Mouse (Mus musculus): ENCODE measurements around the gene Sdf2. TPM values are rescaled to one million over a fixed set of nuclear protein-coding genes. Genes with fewer than 3 reads are reported as not detected.
"Not testable (repeated sequence)": the region's sequence is repeated elsewhere in the genome, so short reads cannot be mapped to it uniquely, and the experiment has no call there.

The Sdf2 gene
- total RNA-seq, 2 experiments from 2014 or later: 67.7 to 70.3 TPM

DNA sequence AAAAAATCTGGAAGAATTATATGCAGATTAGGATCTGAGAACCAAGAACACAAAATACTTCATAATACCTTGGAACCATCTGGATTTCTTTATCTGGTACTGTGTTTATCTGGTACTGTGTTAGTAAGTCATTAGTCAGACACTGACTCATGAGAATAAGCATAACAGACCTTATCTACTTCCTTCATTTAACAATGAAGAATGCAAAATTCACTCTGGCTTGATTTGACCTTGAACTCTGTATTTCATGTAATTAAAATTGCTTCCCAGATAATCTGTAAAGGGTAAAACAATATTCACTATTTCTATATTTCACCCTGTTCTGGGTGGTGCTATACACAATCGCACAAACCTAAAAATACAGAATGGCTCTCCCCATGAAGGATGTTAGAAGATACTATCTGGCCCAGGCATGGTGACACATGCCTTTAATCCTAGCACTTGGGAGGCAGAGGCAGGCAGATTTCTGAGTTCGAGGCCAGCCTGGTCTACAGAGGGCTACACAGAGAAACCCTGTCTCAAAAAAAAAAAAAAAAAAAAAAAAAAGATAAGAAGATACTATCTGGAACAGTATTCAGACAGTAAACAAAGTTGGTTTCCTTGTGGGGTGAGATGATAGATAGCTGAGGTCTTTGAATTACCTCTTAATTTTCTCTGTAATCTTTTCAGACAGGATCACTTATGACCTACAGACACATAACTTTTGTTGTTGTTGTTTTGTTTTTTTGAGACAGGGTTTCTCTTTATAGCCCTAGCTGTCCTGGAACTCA, 15.1 kb downstream of the Sdf2 start:
- DNase-seq (ENCODE audit: low spot score in 2 of 2): no peak
- intact Hi-C loops (cut with DNase I): loop anchor here (5.0 kb wide), 2 partner anchors 67 to 82 kb away; partner anchors contain the start of genes Pigs and Unc119

DNA sequence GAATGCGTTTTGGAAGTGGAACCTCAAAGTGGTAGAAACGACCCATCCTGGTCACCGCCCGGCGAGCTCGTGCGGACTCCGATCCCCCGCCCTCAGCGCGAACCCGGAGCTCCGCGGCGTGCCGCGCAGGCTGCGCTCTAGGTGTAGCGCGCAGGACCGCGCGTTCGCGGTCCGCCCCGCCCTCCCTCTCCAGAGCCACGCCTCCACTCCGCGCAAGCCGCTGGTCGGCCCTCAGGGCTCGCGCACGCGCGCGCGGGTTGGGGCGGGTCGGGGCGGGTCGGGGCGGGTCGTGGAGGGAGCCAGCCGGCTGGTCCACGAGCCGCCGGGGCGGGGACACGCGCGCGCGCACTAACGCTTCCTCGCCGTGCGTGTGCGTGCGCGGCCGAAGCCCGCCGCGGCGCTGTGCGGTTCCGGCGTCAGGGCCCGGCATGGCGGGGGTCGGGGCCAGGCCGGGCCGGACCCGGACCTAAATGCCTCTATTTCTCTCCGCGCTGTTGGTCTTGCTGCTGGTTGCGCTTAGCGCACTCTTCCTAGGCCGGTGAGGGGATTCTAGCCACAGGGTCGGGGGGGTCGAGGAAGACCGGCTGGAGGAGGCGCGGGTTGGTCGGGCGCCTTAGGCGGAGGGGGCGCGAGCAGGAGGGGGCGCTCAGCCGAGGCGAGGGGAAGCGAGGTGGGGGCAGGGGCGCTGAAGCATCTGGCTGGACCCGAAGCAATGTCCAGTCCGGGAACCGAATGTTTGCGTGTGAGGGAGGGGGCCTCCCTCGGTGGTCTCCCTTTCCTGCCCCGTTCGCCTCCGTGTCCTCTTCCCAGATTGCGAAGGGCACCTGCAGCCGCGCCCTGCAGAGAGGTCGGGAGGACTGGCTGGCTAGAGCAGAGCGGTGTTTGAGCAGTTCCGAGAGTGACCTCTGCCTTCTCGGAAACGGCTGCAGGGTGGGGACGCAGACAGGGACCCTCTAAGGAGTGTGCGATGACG, 16.1 kb downstream of the Sdf2 start, which contains the start of gene 2610507B11Rik:
TSS of gene 2610507B11Rik (plus strand) at position 373 of the 973 bp plus-strand sequence.
- DNase-seq (ENCODE audit: low spot score in 2 of 2): peak; percentile 88 to 89
- intact Hi-C loops (cut with DNase I): loop anchor here (5.0 kb wide), 2 partner anchors 66 to 81 kb away; partner anchors contain the start of genes Pigs and Unc119

DNA sequence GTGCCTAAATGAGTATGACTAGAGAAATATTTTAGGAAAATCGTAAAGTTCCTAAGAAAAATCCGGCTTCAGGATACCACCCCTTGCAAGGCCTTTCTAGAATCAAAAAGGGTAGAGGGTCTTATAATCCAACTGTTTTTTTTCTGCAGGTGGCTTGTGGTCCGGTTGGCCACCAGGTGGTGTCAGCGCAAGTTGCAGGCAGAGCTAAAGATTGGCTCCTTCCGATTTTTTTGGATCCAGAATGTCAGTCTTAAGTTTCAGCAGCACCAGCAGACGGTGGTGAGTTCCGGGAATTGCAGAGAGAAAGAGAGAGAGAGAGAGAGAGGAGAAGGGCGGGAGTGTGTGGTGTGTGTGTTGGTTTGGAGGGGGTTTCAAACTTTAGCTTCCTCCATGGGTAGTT, 17.0 kb downstream of the Sdf2 start:
- intact Hi-C loops (cut with DNase I): loop anchor here (5.0 kb wide), 2 partner anchors 65 to 80 kb away; partner anchors contain the start of genes Pigs and Unc119
- DNase-seq (ENCODE audit: low spot score in 2 of 2): peak; percentile 49 to 77

DNA sequence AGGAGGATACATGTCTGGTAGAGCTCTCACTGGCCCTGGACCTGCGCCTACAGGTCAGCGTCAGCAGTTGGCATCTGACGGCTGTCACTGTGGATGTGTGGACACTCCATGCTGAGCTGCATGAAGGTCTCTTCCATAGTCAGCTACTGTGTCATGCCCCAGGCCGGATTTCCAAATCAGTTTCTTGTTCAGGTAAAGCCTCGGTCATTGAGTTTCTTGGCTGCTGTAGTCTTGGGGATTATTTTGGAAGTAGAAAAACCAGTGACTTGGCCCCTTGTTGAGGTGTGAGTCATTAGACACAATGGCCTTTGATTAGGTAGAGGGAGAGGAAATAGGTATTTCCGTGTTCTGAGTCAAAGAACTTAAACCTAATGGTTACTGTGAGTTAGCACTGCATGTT, 20.0 kb downstream of the Sdf2 start:
- DNase-seq (ENCODE audit: low spot score in 2 of 2): no peak
- intact Hi-C loops (cut with DNase I): no loop called here

DNA sequence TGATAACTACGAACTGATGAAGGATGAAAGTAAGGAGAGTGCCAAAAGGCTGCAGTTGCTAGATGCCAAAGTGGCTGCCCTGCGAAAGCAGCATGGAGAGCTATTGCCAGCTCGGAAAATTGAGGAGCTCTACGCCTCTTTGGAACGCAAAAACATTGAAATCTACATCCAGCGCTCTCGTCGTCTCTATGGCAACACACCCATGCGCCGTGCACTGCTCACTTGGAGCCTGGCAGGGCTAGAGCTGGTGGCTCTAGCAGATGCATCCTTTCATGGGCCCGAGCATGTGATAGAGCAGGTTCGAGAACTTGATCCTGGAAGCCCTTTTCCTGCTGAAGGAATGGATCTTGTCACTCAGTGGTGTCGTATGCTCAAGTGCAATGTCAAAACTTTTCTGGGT, 26.4 kb downstream of the Sdf2 start:
- DNase-seq (ENCODE audit: low spot score in 2 of 2): peak; percentile 41 to 59
- intact Hi-C loops (cut with DNase I): no loop called here

DNA sequence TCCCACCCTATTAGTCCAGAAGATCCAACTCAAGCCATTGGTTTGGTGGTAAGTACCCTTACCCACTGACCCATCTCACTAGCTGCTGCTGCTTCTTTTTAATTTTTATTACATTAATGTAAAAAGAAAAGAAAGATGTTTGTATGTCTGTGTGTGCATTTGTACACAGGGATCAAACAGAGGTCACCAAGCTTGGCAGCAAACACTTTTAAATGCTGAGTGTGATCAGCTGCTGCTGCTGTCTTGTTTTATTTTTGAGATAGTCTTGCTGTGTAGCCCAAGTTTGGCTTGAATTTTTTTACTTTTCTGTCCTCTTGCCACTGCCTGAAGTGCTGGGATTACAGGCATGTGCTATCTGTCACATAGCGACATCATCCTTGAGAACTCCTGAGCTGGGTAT, 30.1 kb downstream of the Sdf2 start:
- no peak for DNase-seq (ENCODE audit: low spot score in 2 of 2)
- intact Hi-C loops (cut with DNase I): loop anchor here (5.0 kb wide), 1 partner anchor 53 kb away; no protein-coding TSS in a partner anchor

DNA sequence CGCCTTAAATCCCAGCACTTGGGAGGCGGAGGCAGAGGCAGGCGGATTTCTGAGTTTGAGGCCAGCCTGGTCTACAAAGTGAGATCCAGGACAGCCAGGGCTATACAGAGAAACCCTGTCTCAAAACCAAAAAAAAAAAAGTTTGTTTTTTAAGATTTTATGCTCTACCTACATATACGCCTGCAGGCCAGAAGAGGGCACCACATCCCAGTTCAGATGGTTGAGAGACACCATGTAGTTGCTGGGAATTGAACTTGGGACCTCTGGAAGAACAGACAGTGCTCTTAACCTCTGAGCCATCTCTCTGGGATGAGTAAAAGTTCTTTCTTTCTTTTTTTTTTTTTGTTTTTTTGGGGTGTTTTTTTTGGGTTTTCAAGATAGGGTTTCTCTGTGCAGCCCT, 30.6 kb downstream of the Sdf2 start:
- intact Hi-C loops (cut with DNase I): loop anchor here (5.0 kb wide), 1 partner anchor 54 kb away; no protein-coding TSS in a partner anchor
- not testable (repeated sequence) for DNase-seq (ENCODE audit: low spot score in 2 of 2)

DNA sequence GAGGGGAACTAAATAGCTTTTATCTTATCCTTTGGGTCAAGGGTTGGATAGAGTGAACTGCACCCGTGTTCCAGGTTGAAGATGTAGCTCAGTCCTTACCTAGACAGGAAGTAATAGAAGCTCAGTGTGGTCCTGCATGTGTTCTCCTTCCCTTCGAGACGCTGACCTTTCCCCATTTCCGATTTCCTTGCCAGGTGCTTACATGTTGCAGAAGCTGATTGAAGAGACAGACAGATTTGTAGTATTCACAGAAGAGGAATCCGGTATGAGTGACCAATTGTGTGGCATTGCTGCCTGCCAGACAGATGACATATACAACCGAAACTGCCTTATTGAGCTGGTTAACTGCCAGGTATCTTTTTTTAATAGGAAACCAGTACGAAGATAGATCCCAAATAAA, 33.3 kb downstream of the Sdf2 start:
- DNase-seq (ENCODE audit: low spot score in 2 of 2): no peak
- intact Hi-C loops (cut with DNase I): loop anchor here (5.0 kb wide), 1 partner anchor 57 kb away; no protein-coding TSS in a partner anchor

DNA sequence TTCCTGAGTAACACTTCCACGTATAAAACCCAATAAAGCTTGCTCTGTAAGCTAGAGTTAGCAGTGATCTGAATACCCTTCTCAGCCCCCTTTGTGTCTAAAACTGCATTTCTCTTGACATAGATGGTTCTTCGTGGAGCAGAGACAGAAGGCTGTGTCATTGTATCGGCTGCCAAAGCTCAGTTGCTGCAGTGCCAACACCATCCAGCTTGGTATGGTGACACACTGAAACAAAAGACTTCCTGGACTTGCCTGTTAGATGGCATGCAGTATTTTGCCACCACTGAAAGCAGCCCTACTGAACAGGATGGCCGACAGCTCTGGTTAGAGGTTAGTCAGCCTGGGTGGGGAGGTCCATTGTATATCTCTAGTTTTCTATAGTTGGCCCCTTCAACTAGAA, 34.0 kb downstream of the Sdf2 start:
- DNase-seq (ENCODE audit: low spot score in 2 of 2): no peak
- intact Hi-C loops (cut with DNase I): loop anchor here (5.0 kb wide), 1 partner anchor 57 kb away; no protein-coding TSS in a partner anchor

DNA sequence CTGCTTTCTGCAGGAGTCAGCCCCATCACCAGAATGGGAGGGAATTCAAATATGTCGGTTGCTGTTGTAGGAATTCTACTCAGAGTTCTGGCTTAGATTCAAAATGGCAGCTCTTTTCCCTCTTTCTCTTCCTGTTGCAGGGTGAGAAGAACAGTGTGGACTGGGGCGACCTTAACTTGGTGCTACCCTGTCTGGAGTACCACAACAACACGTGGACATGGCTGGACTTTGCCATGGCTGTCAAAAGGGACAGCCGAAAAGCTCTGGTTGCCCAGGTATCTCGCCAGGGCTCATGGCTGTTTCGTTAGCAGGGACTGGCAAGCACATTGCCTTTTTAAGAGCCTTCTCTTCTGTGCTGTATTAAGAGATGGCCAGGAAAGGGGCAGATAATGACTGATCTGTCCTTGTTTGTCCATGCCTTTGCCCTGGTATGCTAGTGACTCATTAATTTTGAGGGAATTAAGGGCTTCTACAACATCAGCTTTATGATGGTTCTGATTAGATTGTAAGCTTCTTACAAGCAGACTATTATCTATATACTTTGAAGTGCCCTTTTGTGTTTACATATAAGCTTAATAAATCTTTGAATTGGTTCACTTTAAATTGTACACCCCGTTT, 43.7 kb downstream of the Sdf2 start:
- DNase-seq (ENCODE audit: low spot score in 2 of 2): no peak
- intact Hi-C loops (cut with DNase I): no loop called here

DNA sequence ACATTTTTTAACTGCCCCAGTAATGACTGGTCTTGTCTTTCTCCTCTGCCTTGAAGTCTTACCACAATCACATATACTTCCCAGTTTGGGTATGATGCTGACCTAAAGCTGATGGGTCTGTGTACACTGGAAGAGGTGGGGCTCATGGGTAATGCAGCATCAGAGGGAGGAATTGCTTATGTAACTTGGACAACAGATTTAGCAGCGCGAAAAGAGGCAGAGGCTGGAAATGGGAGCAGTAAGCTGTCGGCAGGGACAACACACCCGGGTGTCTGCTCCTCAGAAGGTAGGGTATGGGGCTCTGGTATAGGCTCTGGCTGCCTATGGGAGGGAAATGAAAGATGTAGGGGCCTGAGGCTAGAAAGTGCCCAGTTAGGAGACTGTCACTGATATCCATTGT, 45.1 kb downstream of the Sdf2 start, which contains the start of gene BC030499:
TSS of gene BC030499 (plus strand) at position 188 of the 400 bp plus-strand sequence.
- DNase-seq (ENCODE audit: low spot score in 2 of 2): peak; percentile 27 to 41
- intact Hi-C loops (cut with DNase I): no loop called here

DNA sequence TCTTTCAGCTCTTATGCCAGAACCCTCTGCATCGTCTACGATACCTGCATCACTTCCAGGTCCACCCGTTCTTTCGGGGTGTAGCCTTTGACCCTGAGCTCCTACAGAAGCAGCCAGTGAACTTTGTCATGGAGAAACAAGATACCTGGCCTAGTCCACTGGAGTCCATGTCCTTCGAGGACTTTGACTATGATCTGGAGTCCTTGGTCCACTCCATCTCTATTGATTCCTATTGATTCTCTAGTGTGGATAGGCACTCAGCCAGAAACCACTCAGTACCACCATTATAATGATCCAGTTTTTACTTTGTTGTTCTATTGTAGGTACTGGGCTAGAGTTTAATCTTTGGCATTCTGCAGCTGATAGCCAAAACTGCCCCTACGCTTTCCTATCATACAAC, 49.0 kb downstream of the Sdf2 start:
- no peak for DNase-seq (ENCODE audit: low spot score in 2 of 2)
- intact Hi-C loops (cut with DNase I): no loop called here

DNA sequence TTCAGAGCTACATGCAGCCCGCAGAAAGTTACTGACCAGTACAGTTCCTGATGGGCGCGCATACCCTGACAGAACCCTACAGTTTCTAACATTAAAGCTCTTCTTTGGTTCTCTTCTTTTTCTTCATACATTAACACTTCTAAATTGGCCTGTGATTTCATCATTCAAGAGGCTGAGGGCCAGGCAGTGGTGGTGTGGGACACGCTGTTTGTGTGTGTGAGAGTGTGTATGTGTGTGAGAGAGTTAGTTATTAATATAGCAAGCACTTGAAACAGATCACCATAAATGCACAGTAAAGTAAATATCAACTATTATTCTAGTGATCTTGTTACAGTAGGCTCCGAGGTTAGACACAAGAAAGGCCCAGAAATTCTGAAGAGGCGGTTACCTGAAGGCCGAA, 55.4 kb downstream of the Sdf2 start:
- peak in 1 of 2 experiments; percentile 40 for DNase-seq (ENCODE audit: low spot score in 2 of 2)
- intact Hi-C loops (cut with DNase I): loop anchor here (1.0 kb wide), 1 partner anchor 27 kb away; the partner anchor contains the start of gene Pigs

DNA sequence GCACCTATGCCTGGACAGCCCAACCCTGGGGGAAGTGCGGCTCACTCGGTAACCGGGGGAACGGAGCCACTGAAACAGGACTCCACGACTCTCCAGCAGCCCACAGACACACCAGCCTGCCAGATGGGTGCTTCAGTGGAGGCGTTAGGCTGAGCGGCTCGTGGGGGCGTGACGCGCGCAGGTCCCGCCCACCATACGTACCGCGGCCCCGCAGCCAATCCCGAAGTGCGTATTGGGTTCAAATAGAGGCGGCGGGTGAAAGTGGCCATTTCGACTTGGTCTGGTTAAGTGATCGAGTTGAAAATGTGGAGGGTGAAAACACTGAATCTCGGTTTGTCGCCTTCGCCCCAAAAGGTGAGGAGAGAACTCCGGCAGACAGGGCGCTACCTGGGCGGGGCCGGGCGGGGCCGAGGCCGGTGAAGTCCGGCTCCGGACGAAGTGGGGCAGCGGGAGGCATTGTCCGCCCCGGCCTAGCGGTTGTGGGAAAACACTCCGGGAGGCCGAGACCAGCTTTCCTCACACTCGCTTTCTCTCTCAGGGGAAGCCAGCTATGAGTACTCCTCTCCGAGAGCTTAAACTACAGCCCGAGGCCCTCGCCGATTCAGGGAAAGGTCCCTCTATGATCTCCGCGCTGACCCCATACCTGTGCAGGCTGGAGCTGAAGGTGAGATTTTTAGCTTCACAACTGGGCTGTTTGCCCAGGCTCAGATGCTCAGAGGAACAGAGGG, 56.0 kb downstream of the Sdf2 start, which contains the start of gene Spag5:
TSS of gene Spag5 (plus strand) at position 173 of the 728 bp plus-strand sequence.
- intact Hi-C loops (cut with DNase I): loop anchor here (1.0 kb wide), 1 partner anchor 27 kb away; the partner anchor contains the start of gene Pigs
- peak; percentile 91 to 94 for DNase-seq (ENCODE audit: low spot score in 2 of 2)

Measured in left cerebral cortex, postnatal 14 days (tissue).